Mouse (Mus musculus): ENCODE results near the gene Cwc27. TPM values are rescaled to one million over a fixed set of nuclear protein-coding genes. Genes with fewer than 3 reads are reported as not detected.
A peak's percentile ranks its signal among the peaks of the same experiment; 100 is the strongest.

Cwc27 gene
- total RNA-seq, 2 experiments from 2014 or later = 17.6 to 19.0 TPM

- intact Hi-C loops (cut with DNase I) = no loop called here
Observed at GRCm38 (mm10) chr13:104651763-104652162, 165.2 kb downstream of the Cwc27 start.

GRCm38 (mm10) chr13:104650654-104651053 lies 166.3 kb downstream of the Cwc27 start:
- intact Hi-C loops (cut with DNase I) = no loop called here
- DNase-seq = no peak

More at GRCm38 (mm10) chr13:104651763-104652162, 165.2 kb downstream of the Cwc27 start:
- DNase-seq = peak; percentile 63 to 67

GRCm38 (mm10) chr13:104650145-104650544 lies 166.8 kb downstream of the Cwc27 start:
- intact Hi-C loops (cut with DNase I) = no loop called here

GRCm38 (mm10) chr13:104645778-104646425 lies 171.0 kb downstream of the Cwc27 start:
- peak in 1 of 2 experiments; percentile 50 for DNase-seq
- intact Hi-C loops (cut with DNase I) = no loop called here

More at GRCm38 (mm10) chr13:104650145-104650544, 166.8 kb downstream of the Cwc27 start:
- no peak for DNase-seq

- intact Hi-C loops (cut with DNase I) = no loop called here
Observed at GRCm38 (mm10) chr13:104644185-104644584, 172.8 kb downstream of the Cwc27 start.

GRCm38 (mm10) chr13:104640694-104641454 lies 176.1 kb downstream of the Cwc27 start:
- intact Hi-C loops (cut with DNase I) = no loop called here
- no peak for DNase-seq

More at GRCm38 (mm10) chr13:104644185-104644584, 172.8 kb downstream of the Cwc27 start:
- DNase-seq = no peak

- intact Hi-C loops (cut with DNase I) = loop anchor here (5.0 kb wide), 1 partner anchor 43 kb away; no protein-coding TSS in a partner anchor
- DNase-seq = no peak
Observed at GRCm38 (mm10) chr13:104638988-104639387, 178.0 kb downstream of the Cwc27 start.

- DNase-seq = peak in 1 of 2 experiments; percentile 41
- intact Hi-C loops (cut with DNase I) = loop anchor here (5.0 kb wide), 1 partner anchor 46 kb away; no protein-coding TSS in a partner anchor
Observed at GRCm38 (mm10) chr13:104635965-104636462, 180.9 kb downstream of the Cwc27 start.

GRCm38 (mm10) chr13:104634708-104635107 lies 182.2 kb downstream of the Cwc27 start:
- intact Hi-C loops (cut with DNase I) = loop anchor here (5.0 kb wide), 1 partner anchor 48 kb away; no protein-coding TSS in a partner anchor
- no peak for DNase-seq

- peak in 1 of 2 experiments; percentile 62 for DNase-seq
- intact Hi-C loops (cut with DNase I) = no loop called here
Observed at GRCm38 (mm10) chr13:104632427-104633167, 184.3 kb downstream of the Cwc27 start.

- DNase-seq = no peak
- intact Hi-C loops (cut with DNase I) = no loop called here
Observed at GRCm38 (mm10) chr13:104631621-104632205, 185.2 kb downstream of the Cwc27 start.

- intact Hi-C loops (cut with DNase I) = no loop called here
- DNase-seq = peak in 1 of 2 experiments; percentile 41
Observed at GRCm38 (mm10) chr13:104630808-104631207, 186.1 kb downstream of the Cwc27 start.

- no peak for DNase-seq
- intact Hi-C loops (cut with DNase I) = no loop called here
Observed at GRCm38 (mm10) chr13:104629621-104630020, 187.3 kb downstream of the Cwc27 start.

GRCm38 (mm10) chr13:104628019-104628418 lies 188.9 kb downstream of the Cwc27 start:
- intact Hi-C loops (cut with DNase I) = no loop called here
- DNase-seq = no peak

- DNase-seq = no peak
- intact Hi-C loops (cut with DNase I) = no loop called here
Observed at GRCm38 (mm10) chr13:104627169-104627909, 189.6 kb downstream of the Cwc27 start.

- no peak for DNase-seq
- intact Hi-C loops (cut with DNase I) = no loop called here
Observed at GRCm38 (mm10) chr13:104623130-104623891, 193.6 kb downstream of the Cwc27 start.

GRCm38 (mm10) chr13:104622102-104622743 lies 194.7 kb downstream of the Cwc27 start:
- intact Hi-C loops (cut with DNase I) = no loop called here
- no peak for DNase-seq

- no peak for DNase-seq
- intact Hi-C loops (cut with DNase I) = no loop called here
Observed at GRCm38 (mm10) chr13:104620423-104620822, 196.5 kb downstream of the Cwc27 start.
